Mouse (Mus musculus): ENCODE data around the gene Lrp3. TPM values are rescaled to one million over a fixed set of nuclear protein-coding genes. Genes with fewer than 3 reads are reported as not detected.

The Lrp3 gene
- total RNA-seq, 2 experiments from 2014 or later: not detected

Other genes starting within 250 kb of the Lrp3 start
- gene Cebpg, start 158.9 kb downstream of the Lrp3 start, total RNA-seq (2014; fragmentation: Nextera tagmentation): 21.3 TPM in 2 replicates
- 22.5 and 26.3 TPM in 2 replicates for gene Cebpg, start 158.9 kb downstream of the Lrp3 start, total RNA-seq (2017)
- 89.6 and 92.8 TPM in 2 replicates for gene Cebpa, start 96.2 kb downstream of the Lrp3 start, total RNA-seq (2014; fragmentation: Nextera tagmentation)
- 33.3 and 45.1 TPM in 2 replicates for gene Cebpa, start 96.2 kb downstream of the Lrp3 start, total RNA-seq (2017)
- gene Slc7a10, start 29.1 kb downstream of the Lrp3 start, total RNA-seq (2014; fragmentation: Nextera tagmentation): not detected in 2 replicates
- not detected in 2 replicates for gene Slc7a10, start 29.1 kb downstream of the Lrp3 start, total RNA-seq (2017)
- 20.4 and 29.5 TPM in 2 replicates for gene Gpatch1, start 102.9 kb upstream of the Lrp3 start, total RNA-seq (2014; fragmentation: Nextera tagmentation)
- 15.4 and 17.4 TPM in 2 replicates for gene Gpatch1, start 102.9 kb upstream of the Lrp3 start, total RNA-seq (2017)
- not detected in 2 replicates for gene Rhpn2, start 118.7 kb upstream of the Lrp3 start, total RNA-seq (2014; fragmentation: Nextera tagmentation)
- gene Rhpn2, start 118.7 kb upstream of the Lrp3 start, total RNA-seq (2017): not detected in 2 replicates
- gene Faap24, start 181.3 kb upstream of the Lrp3 start, total RNA-seq (2014; fragmentation: Nextera tagmentation): 15.7 and 16.8 TPM in 2 replicates
- 11.3 and 14.3 TPM in 2 replicates for gene Faap24, start 181.3 kb upstream of the Lrp3 start, total RNA-seq (2017)
- gene Cep89, start 181.5 kb upstream of the Lrp3 start, total RNA-seq (2014; fragmentation: Nextera tagmentation): 5.7 and 7.2 TPM in 2 replicates
- 8.4 and 10.6 TPM in 2 replicates for gene Cep89, start 181.5 kb upstream of the Lrp3 start, total RNA-seq (2017)
- not detected in 2 replicates for gene Slc7a9, start 233.3 kb upstream of the Lrp3 start, total RNA-seq (2014; fragmentation: Nextera tagmentation)
- not detected in 2 replicates for gene Slc7a9, start 233.3 kb upstream of the Lrp3 start, total RNA-seq (2017)

All from granulocyte monocyte progenitor cell, adult 5-6 weeks (primary cell).